Mouse (Mus musculus): ENCODE measurements around the gene Zfp827. TPM values are rescaled to one million over a fixed set of nuclear protein-coding genes. Genes with fewer than 3 reads are reported as not detected.

Zfp827 gene
- total RNA-seq, 2 experiments from 2014 or later: not detected

GRCm38 (mm10) chr8:79059361-79059760 lies 31.1 kb downstream of the Zfp827 start:
- no peak for ATAC-seq (replicated peaks; ENCODE audit: low FRiP score, poor library complexity, severe bottlenecking)

GRCm38 (mm10) chr8:79060013-79060609 lies 31.9 kb downstream of the Zfp827 start:
- no peak for ATAC-seq (replicated peaks; ENCODE audit: low FRiP score, poor library complexity, severe bottlenecking)

GRCm38 (mm10) chr8:79065924-79066323 lies 37.7 kb downstream of the Zfp827 start:
- ATAC-seq (replicated peaks; ENCODE audit: low FRiP score, poor library complexity, severe bottlenecking): no peak

GRCm38 (mm10) chr8:79067812-79068630 lies 39.8 kb downstream of the Zfp827 start:
- ATAC-seq (replicated peaks; ENCODE audit: low FRiP score, poor library complexity, severe bottlenecking): no peak

GRCm38 (mm10) chr8:79073311-79073710 lies 45.1 kb downstream of the Zfp827 start:
- ATAC-seq (replicated peaks; ENCODE audit: low FRiP score, poor library complexity, severe bottlenecking): no peak

GRCm38 (mm10) chr8:79074986-79075385 lies 46.7 kb downstream of the Zfp827 start:
- ATAC-seq (replicated peaks; ENCODE audit: low FRiP score, poor library complexity, severe bottlenecking): no peak

GRCm38 (mm10) chr8:79077256-79077655 lies 49.0 kb downstream of the Zfp827 start:
- no peak for ATAC-seq (replicated peaks; ENCODE audit: low FRiP score, poor library complexity, severe bottlenecking)

GRCm38 (mm10) chr8:79078556-79079195 lies 50.4 kb downstream of the Zfp827 start:
- ATAC-seq (replicated peaks; ENCODE audit: low FRiP score, poor library complexity, severe bottlenecking): no peak

GRCm38 (mm10) chr8:79079196-79079561 lies 50.9 kb downstream of the Zfp827 start:
- no peak for ATAC-seq (replicated peaks; ENCODE audit: low FRiP score, poor library complexity, severe bottlenecking)

- ATAC-seq (replicated peaks; ENCODE audit: low FRiP score, poor library complexity, severe bottlenecking): no peak
These were observed 52.0 kb downstream of the Zfp827 start for GRCm38 (mm10) chr8:79080096-79080739.

GRCm38 (mm10) chr8:79081333-79081732 lies 53.1 kb downstream of the Zfp827 start:
- ATAC-seq (replicated peaks; ENCODE audit: low FRiP score, poor library complexity, severe bottlenecking): no peak

- no peak for ATAC-seq (replicated peaks; ENCODE audit: low FRiP score, poor library complexity, severe bottlenecking)
These were observed 53.7 kb downstream of the Zfp827 start for GRCm38 (mm10) chr8:79081955-79082354.

- no peak for ATAC-seq (replicated peaks; ENCODE audit: low FRiP score, poor library complexity, severe bottlenecking)
These were observed 55.5 kb downstream of the Zfp827 start for GRCm38 (mm10) chr8:79083461-79084358.

- no peak for ATAC-seq (replicated peaks; ENCODE audit: low FRiP score, poor library complexity, severe bottlenecking)
These were observed 56.2 kb downstream of the Zfp827 start for GRCm38 (mm10) chr8:79084359-79084820.

GRCm38 (mm10) chr8:79094422-79094821 lies 66.2 kb downstream of the Zfp827 start:
- no peak for ATAC-seq (replicated peaks; ENCODE audit: low FRiP score, poor library complexity, severe bottlenecking)

GRCm38 (mm10) chr8:79095162-79095561 lies 66.9 kb downstream of the Zfp827 start:
- ATAC-seq (replicated peaks; ENCODE audit: low FRiP score, poor library complexity, severe bottlenecking): no peak

GRCm38 (mm10) chr8:79096970-79097369 lies 68.7 kb downstream of the Zfp827 start:
- ATAC-seq (replicated peaks; ENCODE audit: low FRiP score, poor library complexity, severe bottlenecking): no peak

- ATAC-seq (replicated peaks; ENCODE audit: low FRiP score, poor library complexity, severe bottlenecking): no peak
These were observed 74.5 kb downstream of the Zfp827 start for GRCm38 (mm10) chr8:79102707-79103106.

- no peak for ATAC-seq (replicated peaks; ENCODE audit: low FRiP score, poor library complexity, severe bottlenecking)
These were observed 75.1 kb downstream of the Zfp827 start for GRCm38 (mm10) chr8:79103185-79103878.

Measured in erythroblast, adult 5-6 weeks (primary cell).